Mouse (Mus musculus) c-Kit-positive CD71-negative TER-119-negative erythroid progenitor cells, embryonic 14.5 days (primary cell): ENCODE measurements around the gene Scyl1.

Experiments used
- DNase-seq: peaks from one replicate; pipeline ENCODE4 v3.0.0-alpha.2; 2013; ENCODE audit warnings: low read depth

Gene Scyl1

DNA sequence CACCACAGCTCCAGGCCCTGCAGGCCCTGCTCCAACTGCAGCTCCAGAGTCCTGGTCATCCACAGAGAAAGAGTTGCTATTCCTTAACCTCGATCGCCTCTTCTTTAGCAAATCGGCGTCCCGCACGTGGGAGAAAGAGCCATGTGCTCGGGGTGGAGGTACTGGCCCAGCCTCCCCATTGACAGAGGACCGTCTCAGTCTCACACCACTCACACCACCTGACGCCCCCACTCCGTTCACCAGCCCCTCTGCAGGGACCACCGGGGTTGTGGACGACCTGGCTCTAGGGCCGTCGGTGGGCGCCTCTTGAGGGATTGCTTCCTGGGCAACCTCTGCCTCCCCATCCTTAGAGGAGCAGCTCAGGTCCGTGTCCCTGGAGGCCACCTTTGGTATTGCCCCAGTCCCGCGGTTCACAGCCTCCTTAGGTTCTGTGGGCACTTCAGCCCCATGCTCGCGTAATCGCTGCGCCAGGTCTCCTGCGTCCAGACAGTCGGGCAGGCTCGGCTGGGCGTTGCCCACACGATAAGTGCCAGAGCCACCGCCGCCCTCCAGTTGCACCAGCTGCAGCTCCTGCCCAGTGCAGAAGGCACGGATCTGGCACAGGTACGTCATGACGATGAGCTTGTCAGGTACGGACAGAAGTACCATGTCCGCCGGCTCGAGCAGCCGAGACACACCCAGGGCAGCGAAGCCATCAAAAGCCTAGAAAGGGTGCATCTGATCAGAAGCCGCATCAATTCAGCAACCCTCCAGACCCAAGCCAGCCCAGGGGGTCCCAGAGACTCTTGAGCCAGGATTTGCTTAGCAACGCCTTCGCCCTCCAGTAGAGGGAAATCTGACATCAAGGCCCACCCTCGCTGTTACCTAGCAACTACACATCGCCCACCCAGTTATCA is 55.2 kb downstream of the Scyl1 start:
- no peak for DNase-seq

- DNase-seq, result no peak
Measured at GRCm38 (mm10) chr19:5713730-5714129, 57.5 kb downstream of the Scyl1 start.

DNA sequence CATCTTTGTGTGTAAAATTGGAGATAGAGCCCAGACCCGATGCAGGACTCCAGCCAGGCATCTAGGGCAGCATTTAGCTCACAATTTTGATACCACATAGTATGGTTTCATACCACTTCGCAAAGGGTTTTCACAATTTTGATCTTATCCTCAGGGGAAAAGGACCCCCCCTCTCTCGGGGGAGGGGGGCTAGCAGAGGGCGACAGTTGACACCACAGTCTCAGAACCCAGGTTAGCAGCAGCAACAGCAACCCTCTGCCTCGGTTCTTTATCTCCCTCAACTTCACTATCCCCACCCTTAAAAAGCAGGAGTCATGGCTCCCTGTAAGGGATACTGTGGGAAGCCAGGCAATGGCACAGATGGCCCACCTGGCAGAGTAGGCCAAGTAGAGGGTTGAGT is 58.0 kb downstream of the Scyl1 start:
- no peak for DNase-seq

DNA sequence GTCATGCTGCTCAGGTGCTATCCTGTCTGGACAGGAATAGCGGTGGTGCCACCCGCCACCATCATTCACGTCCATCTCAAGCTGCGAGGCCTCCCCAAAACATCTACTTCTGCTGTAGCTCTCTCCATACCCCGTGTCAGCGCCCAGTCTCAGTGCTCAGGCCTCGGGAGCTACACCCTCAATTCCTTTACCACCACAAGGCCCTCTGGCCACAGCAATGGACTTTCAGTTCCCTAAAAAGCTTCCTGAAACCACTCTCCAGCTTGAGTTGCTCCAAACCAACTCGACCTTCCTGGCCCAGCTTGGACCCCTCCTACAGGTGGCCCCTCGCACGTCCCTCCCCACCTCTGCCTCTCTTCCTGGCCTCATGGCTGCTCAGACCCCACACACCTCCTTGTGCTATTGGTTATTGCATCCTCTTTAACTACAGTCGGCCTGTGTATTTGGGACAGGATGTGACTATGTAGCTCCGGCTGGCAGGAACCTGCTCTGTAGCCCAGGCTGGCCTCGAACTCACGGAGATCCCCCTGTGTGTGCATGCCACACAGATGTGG is 59.2 kb downstream of the Scyl1 start:
- DNase-seq, result no peak

GRCm38 (mm10) chr19:5711218-5711617 is 60.0 kb downstream of the Scyl1 start:
- DNase-seq, result no peak

DNA sequence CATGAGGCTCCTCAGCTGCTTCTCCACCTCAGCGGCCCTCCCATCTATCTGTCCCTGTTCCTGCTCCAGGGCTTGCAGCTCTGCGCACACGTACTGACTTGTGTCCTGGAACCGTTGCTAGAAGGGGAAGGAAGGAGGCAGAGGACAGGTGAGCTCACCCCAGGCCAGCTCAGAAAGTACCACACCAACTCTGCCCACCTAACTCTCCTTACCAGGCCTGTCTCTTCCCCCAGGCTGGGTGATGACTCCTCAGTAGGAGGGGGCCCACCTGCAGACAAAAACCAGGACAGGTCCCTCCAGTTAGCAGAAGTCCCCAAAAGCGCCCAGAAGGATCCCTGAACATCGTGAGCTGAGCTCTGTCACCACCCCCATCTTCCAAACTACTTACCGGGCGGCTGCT is 60.6 kb downstream of the Scyl1 start:
- no peak for DNase-seq

GRCm38 (mm10) chr19:5710068-5710467 is 61.2 kb downstream of the Scyl1 start:
- no peak for DNase-seq
